Mouse (Mus musculus) lung, embryonic 14.5 days (tissue): Measurements from ENCODE around the gene Ppip5k2. TPM values are rescaled to one million over a fixed set of nuclear protein-coding genes. Genes with fewer than 3 reads are reported as not detected.

Source experiments
- ATAC-seq: fragments of 200-750 bp; cut with Nextera tagmentation; 2 replicates; pipeline ENCODE4 v1.8.0; 2017; ENCODE audit warnings: mild to moderate bottlenecking, moderate TSS enrichment, moderate library complexity; ENCODE audit not compliant: insufficient read depth
- DNase-seq: peaks from one replicate; pipeline ENCODE4 v3.0.0-alpha.2; 2015
- H3K27ac ChIP-seq: fragments of 300-500 bp; sonication (generic); 2 replicates; pipeline ENCODE4 v1.5.1; 2014; ENCODE audit warnings: low read depth, mild to moderate bottlenecking, moderate library complexity
- H3K27me3 ChIP-seq: fragments of 300-500 bp; sonication (generic); 2 replicates; pipeline ENCODE4 v1.6.1; 2014; ENCODE audit warnings: low read length, control low read depth; ENCODE audit not compliant: insufficient read depth
- H3K36me3 ChIP-seq: fragments of 300-500 bp; sonication (generic); 2 replicates; pipeline ENCODE4 v1.6.1; 2014; ENCODE audit warnings: control low read depth; ENCODE audit not compliant: insufficient read depth
- H3K4me1 ChIP-seq: fragments of 300-500 bp; sonication (generic); 2 replicates; pipeline ENCODE4 v1.6.1; 2014; ENCODE audit warnings: antibody characterized with exemption, control low read depth; ENCODE audit not compliant: insufficient read depth
- H3K4me2 ChIP-seq: fragments of 300-500 bp; sonication (generic); 2 replicates; pipeline ENCODE4 v1.6.1; 2014; ENCODE audit warnings: mild to moderate bottlenecking
- H3K4me3 ChIP-seq: fragments of 300-500 bp; sonication (generic); 2 replicates; pipeline ENCODE4 v1.5.1; 2014; ENCODE audit warnings: low read depth, low read length
- H3K9ac ChIP-seq: fragments of 300-500 bp; sonication (generic); 2 replicates; pipeline ENCODE4 v1.6.1; 2014
- H3K9me3 ChIP-seq: fragments of 300-500 bp; sonication (generic); 2 replicates; pipeline ENCODE4 v1.6.1; 2016; ENCODE audit warnings: low read depth, low read length, control low read depth
- CTCF ChIP-seq: IDR thresholded peaks from 2 replicates; pipeline ENCODE4 v1.5.1; 2016; ENCODE audit warnings: antibody characterized with exemption, low read depth
- WGBS: fragments of 180-500 bp; shearing (Covaris S2); extraction: QIAGEN DNeasy Blood & Tissue Kit; methylation state at CpG from one replicate; pipeline ENCODE4 v1.1.7; 2014; 5-methylcytosine and 5-hydroxymethylcytosine counted together
- polyA plus RNA-seq: library from polyadenylated mRNA; unstranded; fragments of >200 nt; fragmentation: Nextera tagmentation; extraction: Ambion mirVana; gene quantifications from 2 replicates; pipeline ENCODE4 v1.2.1, GENCODE M21; 2014

Ppip5k2 gene
- polyA plus RNA-seq: 38.8 and 41.4 TPM in 2 replicates

DNA sequence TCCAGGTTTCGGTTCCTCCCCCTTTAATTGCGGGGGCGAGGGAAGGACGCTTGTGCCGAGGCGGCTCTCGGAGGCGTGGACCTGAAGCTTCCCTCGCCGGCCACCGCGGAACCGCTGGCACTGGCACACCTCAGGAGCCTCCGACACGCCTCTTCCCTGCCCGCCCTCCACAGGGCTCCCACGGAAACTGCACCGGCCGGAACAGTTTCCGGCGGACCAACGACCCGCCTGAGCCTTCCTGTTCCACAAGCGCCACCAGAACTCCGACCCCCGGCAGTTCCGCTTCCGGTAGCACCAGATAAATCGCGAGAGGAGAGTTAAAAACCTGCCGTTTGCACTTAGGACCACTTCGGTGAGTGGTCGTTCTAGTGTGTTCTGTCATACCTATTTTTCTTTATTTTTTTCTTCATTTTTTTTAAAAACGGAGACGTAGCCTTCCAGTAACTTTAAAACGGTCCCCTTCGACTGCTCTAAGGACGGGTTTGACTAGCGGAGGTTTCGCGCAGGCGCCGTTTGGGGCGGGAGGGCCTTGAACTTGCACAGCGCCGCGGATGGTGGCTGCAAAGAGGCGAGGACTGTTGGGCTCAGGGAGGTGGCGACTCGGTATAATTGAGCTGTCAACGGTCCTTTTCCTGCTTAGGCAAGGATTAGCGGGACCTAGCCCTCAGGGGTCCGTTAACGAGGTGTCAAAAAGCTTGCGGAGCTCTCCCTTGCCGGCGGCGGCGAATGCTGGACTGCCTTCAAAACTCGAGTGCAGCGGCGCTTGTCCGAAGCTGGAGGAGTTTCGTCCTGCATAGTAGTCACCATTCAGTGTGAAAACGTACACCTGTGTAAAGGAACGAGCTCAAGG, at the start of gene Ppip5k2, which contains the start of gene Gin1:
Gene Ppip5k2, minus strand, starts transcription at position 508 of the 850 bp plus-strand sequence.
Gene Gin1, plus strand, starts transcription at position 269 of the 850 bp plus-strand sequence.
- under 1% methylated on average over 66 of the region's 66 CpGs for WGBS
- peak within 1 kb of the TSS; percentile 85 for H3K9ac ChIP-seq
- no peaks in the 10 kb centered on the region for H3K27me3 ChIP-seq
- peak; percentile 56 for TF ChIP-seq CTCF
- ATAC-seq (peak; percentile 100), DNase-seq (peak; percentile 97)
- H3K36me3 ChIP-seq: no peaks in the 10 kb centered on the region
- peak within 1 kb of the TSS; percentile 89 for H3K4me3 ChIP-seq
- H3K4me2 ChIP-seq: peak within 1 kb of the TSS; percentile 73
- peaks cover 6% of the 10 kb centered on the region; the same call in 1 of the 2 replicates for H3K4me1 ChIP-seq
- no peaks in the 10 kb centered on the region for H3K9me3 ChIP-seq
- H3K27ac ChIP-seq: peak within 1 kb of the TSS; percentile 92

DNA sequence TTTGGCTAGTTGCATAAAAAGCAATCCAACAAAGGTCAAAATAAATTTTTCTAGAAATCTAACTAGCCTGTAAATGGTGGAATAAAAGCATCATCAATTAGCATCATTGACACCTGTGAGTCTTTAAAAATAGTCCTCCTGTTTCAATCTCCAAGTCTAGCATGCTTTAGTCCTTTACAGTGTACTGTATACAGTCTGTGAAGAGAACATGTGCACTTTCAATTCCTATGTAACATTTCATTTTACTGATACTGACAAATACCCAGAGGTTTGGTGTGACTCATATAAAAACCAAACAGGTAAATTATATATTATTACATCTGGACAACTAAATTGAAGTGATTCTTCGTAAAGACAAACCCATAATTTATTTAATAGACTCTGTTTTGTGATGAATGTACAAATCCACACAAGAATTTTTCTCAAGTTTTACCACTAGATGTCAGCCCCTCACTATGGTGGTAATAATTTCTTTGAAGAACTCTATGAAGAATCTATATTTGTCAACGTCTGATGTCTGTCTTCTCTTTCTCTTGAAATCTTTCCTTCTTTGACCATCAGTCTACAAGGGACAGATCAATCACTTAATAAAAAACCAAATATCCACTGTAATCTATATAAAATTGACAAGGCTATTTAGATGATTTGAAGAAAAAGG, 39.2 kb upstream of the Ppip5k2 start:
- Histone ChIP-seq H3K36me3 (no peaks in the 10 kb centered on the region), H3K4me2 (no peak overlapping the region), H3K4me3 (no peak overlapping the region), H3K27me3 (no peaks in the 10 kb centered on the region), H3K4me1 (no peaks in the 10 kb centered on the region), H3K9me3 (no peaks in the 10 kb centered on the region), H3K27ac (no peak overlapping the region), H3K9ac (no peak overlapping the region)
- ATAC-seq (no peak), DNase-seq (peak; percentile 75)
- 35% methylated on average over 2 of the region's 2 CpGs for WGBS
- peak; percentile 59 for TF ChIP-seq CTCF

DNA sequence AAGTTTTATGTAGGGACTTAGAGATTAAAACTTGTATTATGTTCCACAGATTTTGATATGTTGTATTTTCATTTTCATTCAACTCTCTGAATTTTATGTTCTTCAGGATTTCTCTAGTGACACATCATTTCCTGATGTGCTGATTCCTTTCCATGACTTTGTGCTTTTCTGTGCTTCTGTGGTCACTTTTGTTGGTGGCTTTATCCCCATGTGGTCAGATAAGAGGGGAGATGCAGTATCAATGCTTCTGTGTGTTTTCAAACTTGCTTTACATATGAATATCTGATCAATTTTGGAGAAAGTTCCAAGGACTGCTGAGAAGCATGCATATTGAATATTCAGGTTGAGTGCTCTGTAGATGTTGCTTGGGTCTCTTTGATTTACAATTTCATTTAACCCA, 34.3 kb upstream of the Ppip5k2 start:
- no peak for TF ChIP-seq CTCF
- Histone ChIP-seq H3K27ac (no peak overlapping the region), H3K9me3 (no peaks in the 10 kb centered on the region; the same call in 1 of the 2 replicates), H3K4me1 (no peaks in the 10 kb centered on the region), H3K4me2 (no peak overlapping the region), H3K36me3 (no peaks in the 10 kb centered on the region), H3K9ac (no peak overlapping the region), H3K27me3 (no peaks in the 10 kb centered on the region), H3K4me3 (no peak overlapping the region)
- no peak for ATAC-seq
- DNase-seq: no peak

DNA sequence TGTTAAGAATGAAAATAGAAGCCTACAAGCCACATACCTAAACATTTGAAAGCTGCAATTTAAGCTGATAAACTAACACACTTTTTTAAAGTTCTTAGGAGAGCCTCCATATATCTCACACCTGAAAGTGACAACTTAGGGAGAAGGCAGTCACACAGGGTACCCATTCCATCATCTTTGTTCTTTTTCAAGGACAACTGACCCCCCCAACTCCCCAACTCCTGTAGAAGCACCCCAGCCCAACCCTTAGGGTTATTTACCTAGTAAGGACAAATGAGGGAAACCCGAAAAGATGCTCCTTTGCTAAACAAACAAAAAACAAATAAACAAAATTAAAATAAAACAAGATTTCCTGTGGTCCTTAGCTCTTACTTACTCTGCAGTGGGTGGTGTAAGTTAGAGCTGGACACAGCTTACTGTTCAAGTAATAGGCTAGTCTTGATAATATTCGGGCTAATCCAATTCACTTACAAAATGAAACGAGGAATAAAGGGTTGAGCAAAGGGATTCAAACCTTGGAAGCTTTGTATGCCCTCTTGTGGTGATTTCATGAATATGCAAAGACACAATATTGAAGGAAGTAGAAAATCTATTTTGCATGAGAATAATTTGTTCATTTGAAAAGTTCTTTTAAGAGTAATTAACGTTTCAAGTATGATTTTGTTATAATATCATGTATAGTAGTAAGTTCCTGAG, 32.1 kb upstream of the Ppip5k2 start:
- peak; percentile 69 for DNase-seq
- H3K4me1 ChIP-seq: no peaks in the 10 kb centered on the region
- 37% methylated on average over 4 of the region's 4 CpGs for WGBS
- no peaks in the 10 kb centered on the region; the same call in 1 of the 2 replicates for H3K9me3 ChIP-seq
- TF ChIP-seq CTCF: peak; percentile 57
- no peak overlapping the region for H3K4me2 ChIP-seq
- no peaks in the 10 kb centered on the region for H3K36me3 ChIP-seq
- no peak for ATAC-seq
- no peak overlapping the region for H3K27ac ChIP-seq
- H3K27me3 ChIP-seq: no peaks in the 10 kb centered on the region
- H3K4me3 ChIP-seq: no peak overlapping the region
- H3K9ac ChIP-seq: no peak overlapping the region

GRCm38 (mm10) chr1:97795936-97796335, 25.7 kb upstream of the Ppip5k2 start:
- WGBS: 53% methylated on average over 9 of the region's 9 CpGs
- DNase-seq: no peak
- H3K27ac ChIP-seq: no peak overlapping the region
- H3K27me3 ChIP-seq: no peaks in the 10 kb centered on the region
- no peak overlapping the region for H3K4me3 ChIP-seq
- TF ChIP-seq CTCF: no peak
- H3K9ac ChIP-seq: no peak overlapping the region
- H3K36me3 ChIP-seq: no peaks in the 10 kb centered on the region
- ATAC-seq: no peak
- no peaks in the 10 kb centered on the region; the same call in 1 of the 2 replicates for H3K9me3 ChIP-seq
- no peaks in the 10 kb centered on the region for H3K4me1 ChIP-seq
- H3K4me2 ChIP-seq: no peak overlapping the region

DNA sequence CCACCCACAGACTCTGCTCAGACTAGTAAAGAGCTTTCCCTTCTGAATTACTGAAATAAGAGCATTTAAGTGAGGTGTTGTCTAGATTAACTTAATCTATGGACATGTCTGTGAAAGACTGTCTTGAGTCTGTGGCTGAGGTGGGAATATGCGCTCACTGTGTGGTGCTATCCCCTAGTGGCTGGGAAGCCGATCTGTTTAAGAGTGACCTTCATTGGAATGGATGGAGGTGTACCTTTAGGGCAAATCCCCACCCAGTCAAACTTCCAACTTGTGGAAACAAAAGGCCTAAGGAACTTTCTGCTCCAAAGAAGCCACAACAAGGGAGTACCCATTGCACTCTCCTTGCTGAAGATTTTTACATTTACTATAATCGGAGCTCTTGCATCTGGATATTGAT, 23.9 kb upstream of the Ppip5k2 start:
- ATAC-seq: no peak
- no peak overlapping the region for H3K4me3 ChIP-seq
- no peaks in the 10 kb centered on the region for H3K9me3 ChIP-seq
- H3K9ac ChIP-seq: no peak overlapping the region
- no peaks in the 10 kb centered on the region for H3K36me3 ChIP-seq
- H3K4me1 ChIP-seq: no peaks in the 10 kb centered on the region
- no peak overlapping the region for H3K27ac ChIP-seq
- TF ChIP-seq CTCF: no peak
- DNase-seq: no peak
- H3K27me3 ChIP-seq: no peaks in the 10 kb centered on the region
- 92% methylated on average over 3 of the region's 3 CpGs for WGBS
- no peak overlapping the region for H3K4me2 ChIP-seq
